Mouse (Mus musculus) yolk sac, embryonic 10.5 days (tissue): ENCODE data around the gene Polr1e.
"Not testable (repeated sequence)": the region's sequence is repeated elsewhere in the genome, so short reads cannot be mapped to it uniquely, and the experiment has no call there.

Source experiments
- DNase-seq: peaks from one replicate; pipeline ENCODE4 v3.0.0-alpha.2; 2017; ENCODE audit warnings: low spot score

Polr1e gene

DNA sequence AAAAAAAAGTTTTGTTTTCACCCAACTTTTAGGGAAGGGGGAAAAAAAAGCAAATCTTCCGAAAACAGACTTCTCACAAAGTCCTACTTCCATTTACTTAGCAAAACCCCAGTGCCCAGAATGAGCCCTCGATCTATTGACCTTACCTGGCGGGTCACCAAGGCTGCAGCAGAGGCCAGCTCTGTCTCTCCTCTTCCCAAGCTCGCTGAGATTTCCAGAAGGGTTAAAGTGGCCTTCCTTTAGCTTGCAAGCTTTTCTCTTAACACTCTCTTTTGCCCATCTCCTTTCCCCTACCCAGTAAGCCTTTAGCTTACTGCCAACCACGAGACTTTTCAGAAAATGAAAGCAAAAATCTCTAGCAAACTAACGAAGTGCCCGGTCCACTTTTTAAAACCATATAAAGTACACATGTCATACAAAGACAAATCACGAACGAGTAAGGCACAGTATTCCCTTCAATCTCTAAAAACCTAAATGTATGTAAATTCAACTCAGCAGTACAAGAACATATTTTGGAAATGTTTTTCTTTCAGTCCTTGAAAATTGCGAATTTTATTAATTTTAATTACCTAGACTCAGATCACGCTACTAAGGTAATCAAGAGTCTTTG, 7.5 kb upstream of the Polr1e start:
- DNase-seq = no peak

DNA sequence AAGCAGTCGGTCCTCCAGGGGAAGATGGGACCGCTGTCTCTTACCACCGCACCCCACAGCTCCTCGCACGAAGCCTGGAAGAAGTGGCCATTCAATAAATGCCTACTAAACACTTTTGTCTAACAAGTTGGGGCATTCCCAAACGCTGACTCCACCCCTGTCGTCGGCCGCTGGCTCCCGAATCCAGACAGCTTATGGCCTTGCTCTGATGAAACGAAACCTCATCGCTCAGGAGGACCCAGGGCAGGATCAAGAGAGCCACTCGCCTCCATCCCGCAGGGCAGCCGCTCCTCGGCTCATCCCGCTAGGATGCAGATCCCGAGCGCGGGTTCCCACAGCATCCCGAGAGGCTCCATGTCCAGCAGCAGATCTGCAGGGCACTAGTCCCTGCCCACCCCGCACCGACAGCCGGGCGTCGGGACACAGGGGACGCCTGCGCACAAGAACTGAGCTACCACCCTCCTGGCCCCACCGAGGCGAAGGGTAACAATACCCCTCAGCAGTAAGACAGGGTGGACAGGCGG, 6.7 kb upstream of the Polr1e start:
- DNase-seq = no peak

DNA sequence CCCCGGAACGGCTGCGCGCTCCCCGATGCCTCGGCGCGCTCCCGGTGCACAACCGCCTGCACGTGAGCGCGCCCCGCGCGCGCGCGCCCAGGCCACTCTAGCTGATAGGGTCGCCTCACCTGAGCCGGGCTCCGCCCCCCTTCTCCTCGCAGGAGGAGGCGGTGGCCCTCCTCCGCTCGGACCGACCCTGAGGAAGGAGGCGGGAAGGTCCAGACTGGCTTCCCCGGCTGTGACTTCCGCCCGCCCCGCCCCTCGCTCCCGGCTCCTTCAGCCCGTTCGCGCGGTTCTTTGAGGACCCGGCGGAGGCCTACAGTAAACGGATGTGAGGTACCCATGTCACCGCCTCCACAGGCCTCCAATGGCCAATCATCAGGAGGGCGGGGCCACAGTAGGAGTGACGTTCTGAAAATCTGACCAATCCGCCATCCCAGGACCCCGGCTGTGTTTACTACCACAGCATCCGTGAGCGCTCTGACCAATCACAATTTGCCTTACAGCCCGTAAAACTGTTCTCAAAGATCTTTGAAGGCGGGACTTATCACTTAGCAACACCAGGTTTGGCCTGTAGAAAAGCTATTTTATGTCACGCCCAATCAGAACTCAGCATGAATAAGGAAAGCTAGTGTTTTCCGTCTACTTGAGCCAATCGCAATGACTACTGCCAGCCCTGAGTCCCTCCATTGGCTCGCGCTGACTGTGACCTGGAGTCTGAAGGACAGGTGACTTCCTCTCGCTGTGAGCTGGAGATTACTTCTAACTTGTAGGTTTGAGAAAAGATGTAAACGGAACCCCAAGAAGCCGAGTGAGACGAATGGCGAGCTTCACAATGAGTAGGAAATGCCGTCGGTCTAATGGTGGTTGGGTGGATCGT, 6.0 kb upstream of the Polr1e start, which contains the start of gene Zbtb5:
Gene Zbtb5 (minus strand): TSS at position 308 of the 871 bp plus-strand sequence.
- DNase-seq = peak; percentile 100

DNA sequence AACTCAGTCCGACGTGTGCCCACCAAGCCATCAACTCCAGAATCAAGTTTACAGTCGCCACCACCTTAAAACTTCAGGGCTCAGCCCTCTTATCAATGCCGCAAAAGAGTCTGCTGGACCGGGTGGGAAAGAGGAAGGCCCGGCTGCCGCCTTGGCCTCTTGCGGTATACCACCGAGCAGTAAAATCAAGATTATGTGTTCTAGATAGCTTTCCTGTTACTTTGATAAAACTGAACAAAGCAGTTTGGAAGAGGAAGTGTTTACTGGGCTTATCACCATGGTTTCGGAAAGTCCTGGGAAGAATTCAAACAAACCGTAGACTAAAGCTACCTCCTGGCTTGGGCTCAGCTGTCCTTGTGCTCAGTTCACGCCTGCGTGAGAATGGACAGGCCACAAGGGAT, 5.4 kb upstream of the Polr1e start:
- no peak for DNase-seq

DNA sequence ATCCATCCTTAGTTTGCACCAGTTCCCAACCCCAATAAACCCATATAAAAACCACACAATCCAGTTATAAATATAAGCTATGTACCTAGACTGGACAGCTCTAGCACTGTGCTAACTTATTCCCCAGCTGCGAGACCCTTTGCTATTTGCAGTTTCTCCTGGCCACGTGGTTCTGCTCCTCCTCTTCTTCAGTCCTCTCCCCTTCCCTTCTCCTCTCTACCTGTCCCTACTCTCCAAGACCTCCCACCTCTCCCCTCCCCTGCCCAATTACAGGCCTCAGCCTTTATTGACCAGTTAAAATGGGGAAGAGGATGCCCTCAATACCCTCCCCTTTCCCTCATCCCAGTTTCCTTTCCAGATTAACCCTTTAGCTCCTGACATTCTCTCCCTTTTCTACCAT, 4.8 kb upstream of the Polr1e start:
- DNase-seq = no peak

DNA sequence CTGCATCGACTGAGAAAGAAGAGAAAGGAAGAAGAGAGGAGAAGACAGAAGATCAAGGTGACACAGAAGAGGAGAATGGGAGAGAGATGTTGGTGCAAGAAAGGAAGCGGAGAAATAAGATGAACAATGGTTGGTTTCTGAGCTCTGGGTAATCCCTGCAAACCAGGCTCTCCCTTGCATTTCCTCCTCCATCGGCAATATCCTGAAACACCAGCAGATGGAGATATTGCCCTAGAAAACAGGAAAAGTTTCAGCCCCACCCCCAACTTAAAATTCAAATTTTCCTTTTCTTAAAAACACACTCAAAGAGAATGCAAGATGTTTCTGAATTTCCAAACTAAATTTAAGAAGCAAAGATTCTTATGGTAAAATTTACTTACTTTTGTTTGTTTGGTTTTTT, 2.8 kb upstream of the Polr1e start:
- DNase-seq = peak; percentile 26

DNA sequence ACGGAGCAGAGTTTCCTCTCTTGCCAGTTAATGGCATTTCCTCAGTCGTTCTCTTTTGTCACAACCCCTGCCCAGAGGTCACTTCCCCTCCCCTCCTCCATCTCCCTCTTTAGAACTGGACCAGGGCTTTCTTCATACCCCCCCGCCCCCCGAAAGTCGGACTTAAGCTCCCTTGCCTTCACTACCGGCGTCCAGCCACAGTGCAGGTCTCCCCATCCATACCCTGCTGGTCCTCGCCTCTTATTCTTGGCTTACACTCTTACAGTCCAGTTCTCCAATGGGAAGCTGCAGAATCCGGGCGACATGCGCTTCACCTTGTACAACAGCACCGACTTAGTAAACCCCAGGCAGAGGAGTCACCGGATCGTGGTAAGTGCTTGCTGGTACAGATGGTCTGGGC, 626 bp downstream of the Polr1e start:
- no peak for DNase-seq

DNA sequence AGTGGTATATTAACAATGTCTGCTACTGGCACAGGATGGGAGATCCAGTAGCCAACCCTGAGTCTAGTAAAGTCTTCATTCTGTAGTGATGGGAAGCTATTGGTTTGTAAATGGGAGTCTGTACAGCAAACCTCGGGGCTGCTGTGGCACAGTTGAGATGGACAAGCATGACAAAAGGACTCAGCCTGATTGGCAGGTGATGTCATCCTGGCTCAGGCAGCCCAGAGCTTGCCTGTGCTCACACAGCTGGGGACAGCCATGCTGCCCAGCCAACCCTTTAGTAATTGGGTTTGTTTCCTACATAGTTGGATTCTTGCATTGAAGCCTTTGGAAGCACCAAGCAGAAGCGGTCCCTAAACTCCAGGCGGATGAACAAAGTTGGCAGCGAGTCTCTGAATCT, 8.1 kb downstream of the Polr1e start:
- DNase-seq = no peak

DNA sequence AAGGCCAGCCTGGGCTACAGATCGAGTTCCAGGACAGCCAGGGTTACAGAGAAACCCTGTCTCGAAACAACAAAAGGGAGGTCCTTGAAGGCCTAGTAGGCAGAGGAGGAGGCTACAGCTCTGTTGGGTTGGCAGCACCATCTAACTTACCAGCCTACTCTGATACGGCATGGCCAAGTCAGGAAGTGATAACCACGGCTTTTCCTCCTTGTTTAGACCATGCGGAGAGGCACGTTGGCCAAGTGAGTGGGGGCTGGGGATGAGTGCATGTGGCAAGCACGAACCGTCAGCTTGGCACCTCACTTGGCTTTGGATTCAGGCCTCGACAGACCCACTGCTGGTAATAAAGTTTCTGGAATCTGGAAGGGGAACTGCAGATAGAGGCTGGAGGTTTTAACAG, 14.2 kb downstream of the Polr1e start:
- DNase-seq = no peak

DNA sequence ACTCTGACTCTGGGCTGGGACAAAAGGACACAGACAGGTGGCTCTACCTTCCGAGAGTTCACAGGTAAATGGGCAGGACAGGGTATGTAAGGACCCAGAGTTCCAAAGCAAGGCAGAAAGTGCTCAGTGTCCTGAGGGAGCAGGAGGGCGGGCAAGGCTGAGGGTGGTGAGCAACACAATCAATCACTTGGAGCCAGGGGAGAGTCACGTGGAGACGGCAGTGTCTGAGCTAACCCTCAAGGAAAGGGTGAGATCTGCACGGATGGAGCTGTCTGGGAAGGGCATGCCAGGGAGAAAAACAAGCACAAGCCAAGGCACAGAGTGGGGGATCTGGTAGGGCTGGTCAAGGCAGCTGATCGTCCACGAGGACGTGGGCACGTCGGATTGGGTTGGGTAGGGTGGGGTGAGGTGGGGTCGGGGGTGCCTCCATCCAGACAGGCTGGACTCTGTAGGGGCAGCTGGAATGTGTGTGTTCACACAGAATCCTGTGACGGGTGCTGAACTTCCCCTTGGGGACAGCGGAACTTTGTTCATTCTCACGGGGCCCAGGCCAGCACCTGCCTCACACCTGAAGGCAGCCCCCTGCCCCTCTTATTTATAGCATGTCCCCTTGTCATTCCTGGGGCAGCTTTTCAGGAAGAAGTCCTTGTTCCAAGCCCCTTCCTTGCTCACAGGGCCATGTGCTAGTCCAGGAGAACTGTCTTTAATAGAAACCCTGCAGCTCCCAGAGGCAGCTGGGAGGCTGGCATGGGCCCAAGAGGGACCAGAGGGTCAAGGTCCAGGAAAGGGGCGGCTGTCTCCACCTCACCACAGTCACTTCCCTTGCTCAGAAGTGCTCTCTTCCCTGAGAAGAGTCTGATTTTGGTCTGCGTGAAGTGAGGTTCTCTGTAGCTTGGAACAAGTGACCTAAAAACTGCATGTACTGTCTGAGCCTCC, 16.6 kb downstream of the Polr1e start:
- no peak for DNase-seq

DNA sequence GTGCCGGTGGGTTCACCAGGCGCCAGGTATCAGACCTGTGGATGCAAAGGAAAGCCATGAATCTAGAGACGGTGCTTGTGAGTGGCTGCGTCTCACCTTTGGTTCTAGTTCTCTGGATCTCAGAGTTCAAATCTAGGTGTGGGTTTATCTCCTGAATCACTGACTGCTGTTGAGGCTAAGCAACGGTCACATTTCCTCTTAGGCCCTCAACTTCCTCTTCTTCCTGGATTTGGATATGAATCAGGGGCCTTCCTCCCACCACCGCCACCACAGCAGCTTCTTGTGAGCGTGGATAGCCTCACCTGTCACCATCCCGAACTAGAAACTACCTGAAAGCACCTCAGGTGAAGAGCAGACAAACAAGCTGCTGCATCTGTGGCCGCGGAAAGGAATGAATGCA, 17.7 kb downstream of the Polr1e start:
- no peak for DNase-seq

DNA sequence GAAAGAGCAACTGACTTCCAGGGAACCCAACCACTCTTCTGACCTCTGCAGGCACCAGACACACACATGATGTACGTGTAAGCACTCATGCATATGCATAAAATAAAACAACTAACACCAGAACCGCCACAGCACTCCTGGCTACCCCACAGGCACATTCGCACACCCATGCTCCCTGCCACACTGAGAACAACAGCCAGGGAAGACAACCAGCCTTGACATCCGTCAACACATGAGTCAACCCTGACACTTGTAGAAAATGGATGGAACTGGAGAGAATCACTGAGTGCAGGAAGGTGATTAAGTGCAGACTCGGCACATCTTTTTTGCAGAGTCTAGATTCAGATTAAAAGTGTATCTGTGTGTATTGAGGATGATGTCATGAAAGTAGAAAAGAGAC, 18.2 kb downstream of the Polr1e start:
- no peak for DNase-seq

DNA sequence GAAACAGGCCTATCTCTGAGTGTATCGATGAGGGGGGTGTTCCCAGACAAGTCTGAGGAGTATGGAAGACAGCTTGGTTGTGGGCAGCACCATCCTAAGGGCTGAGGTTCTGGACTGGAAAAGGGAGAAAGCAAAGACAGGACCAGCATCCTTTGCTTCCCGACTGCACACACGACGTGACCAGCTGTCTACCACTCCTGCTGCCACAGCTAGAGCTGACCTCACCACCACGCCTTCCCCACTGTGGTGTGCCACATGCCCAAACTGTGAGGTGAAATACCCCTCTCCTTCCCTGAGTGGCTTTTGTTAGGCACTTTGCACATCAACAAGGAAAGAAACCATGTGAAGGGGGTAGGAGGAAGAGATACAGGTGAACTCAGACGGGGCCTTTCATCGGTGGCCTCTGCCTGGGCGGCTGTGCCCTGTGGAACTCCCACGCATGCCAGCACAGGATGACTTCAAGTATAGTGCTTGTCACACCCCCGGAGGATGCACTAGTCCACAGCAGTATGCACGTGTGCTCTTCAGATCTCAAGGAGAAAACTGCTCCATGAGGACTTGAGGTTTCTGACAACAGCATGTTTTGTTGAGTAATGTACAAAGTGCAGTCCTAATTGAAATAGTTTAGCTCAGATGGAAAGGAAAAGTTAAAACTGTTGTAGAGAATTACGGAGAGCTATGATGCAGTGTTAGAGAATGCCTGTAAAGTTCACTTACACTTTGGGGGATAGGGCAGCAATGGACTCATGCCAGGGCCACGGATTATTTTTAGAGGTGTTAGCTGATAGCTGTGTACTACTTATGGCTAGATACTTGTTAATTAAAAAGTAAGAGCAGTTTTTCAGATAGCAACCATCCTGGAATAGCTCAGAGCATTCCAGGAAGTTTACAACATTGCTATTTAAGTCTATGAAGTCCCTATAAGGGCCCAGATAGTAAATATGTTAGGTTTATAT, 19.4 kb downstream of the Polr1e start:
- no peak for DNase-seq

DNA sequence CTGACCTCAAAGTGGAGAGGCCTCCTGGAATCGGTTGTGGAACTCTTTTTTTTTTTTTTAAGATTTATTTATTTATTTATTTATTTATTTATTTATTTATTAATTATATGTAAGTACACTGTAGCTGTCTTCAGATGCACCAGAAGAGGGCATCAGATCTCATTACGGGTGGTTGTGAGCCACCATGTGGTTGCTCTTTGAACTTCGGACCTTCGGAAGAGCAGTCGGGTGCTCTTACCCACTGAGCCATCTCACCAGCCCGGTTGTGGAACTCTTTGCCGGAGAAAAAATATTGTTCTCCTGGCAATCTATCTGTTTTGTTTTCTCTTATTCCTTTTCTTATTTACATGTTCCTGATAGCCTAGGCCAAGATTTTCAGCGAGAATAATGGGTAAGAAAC, 20.5 kb downstream of the Polr1e start:
- not testable (repeated sequence) for DNase-seq

DNA sequence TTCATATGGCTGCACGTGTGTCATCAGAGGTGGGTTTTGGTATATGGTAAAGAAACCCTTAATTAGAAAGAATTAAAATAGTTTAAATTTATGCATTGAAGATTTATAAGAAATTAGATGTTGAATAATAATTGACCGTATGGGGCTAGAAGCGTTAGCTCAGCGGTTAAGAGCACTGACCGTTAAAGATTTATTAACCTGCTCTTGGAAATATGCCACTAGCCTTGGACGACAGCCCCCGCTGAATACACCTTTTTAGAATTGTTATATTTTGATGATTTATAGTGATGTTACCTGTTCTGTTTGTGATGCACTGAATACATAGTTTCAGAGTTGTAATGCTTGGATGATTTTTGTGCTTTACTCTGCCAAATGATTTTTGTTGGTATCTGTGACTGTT, 21.2 kb downstream of the Polr1e start:
- DNase-seq = not testable (repeated sequence)

DNA sequence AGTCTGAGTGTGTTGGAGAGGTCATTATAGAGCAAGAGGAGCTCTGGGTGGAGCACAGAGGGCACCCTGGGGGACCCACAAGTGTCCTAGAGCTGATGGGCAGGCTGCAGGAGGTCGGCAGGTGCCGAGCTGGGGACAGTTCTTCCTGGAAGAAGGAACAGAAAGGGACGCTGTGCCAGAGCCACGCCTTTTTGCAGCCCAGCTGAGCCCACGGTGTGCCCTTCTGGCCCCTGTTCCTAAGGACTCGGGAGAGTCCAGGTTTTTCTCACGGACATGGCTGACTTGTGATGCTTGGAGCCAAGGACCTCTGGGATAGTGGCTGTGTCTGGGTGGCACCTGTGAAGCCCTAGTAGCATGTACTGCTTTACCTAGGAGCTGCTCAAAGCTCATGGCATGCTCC, 22.4 kb downstream of the Polr1e start:
- DNase-seq = no peak

DNA sequence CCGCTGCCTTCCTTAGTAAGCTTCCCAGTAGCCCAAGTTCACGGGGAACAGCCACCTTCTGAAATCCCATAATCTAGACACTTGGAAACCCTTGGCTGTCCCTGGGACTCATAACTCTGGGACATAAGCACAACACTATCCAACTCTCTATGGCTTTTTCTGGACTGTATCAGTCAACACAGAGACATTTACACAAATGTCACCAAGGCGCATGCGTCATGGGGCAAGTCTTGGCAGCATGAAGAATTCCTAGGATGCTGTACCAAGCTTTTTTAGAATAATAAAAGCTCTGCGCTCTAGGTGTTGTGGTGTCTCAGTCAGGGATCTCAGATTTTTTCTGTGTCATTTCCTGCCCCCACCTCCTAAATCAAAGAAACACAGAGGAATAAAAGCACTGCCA, 28.3 kb downstream of the Polr1e start:
- DNase-seq = no peak

DNA sequence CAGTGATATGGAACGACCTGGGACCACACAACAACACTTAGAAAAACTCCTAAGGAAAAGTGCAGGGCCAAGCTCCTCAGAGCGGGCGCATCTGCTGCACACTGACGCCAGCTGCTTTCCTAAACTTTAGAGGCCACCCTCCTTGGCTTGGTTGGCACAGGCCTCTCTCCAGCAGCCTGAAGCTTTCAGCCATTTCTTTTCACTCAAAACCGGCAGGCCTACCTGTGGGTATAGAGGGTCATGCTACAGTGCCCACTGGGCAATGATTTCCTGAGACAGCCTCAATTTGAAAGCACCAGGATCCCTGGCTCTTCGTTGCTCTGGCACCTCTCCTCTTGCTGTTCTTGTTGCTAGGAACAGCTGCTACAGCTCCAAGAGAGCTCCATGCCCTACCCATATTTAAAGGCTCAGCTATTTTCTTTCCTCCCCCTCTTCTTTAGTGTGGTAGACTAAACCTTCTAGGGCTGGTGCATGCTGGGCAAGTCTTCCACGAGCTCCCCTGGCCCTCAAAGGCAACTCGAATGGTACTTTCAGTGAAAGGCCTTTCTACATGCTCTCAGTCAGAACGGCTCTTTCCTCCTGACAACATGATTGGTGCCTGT, 29.0 kb downstream of the Polr1e start:
- no peak for DNase-seq

DNA sequence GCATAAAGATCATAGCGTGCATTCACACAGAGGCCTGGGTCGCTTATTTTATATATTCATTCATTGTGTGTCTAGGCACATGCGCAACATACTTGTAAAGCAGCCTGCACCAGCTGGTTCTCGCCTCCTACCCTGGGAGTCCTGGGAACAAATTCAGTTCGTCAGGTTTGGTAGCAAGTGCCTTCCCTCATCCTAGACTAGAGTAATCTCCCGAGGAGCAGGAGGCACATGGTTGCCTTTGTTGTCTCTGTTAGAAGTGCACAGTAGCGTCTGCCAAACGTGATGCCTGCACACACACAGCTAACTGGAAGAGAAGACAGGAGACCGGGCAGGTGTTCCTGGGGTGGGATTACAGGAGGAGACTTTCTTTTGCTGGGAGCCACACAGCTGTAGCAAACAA, 29.6 kb downstream of the Polr1e start:
- no peak for DNase-seq

DNA sequence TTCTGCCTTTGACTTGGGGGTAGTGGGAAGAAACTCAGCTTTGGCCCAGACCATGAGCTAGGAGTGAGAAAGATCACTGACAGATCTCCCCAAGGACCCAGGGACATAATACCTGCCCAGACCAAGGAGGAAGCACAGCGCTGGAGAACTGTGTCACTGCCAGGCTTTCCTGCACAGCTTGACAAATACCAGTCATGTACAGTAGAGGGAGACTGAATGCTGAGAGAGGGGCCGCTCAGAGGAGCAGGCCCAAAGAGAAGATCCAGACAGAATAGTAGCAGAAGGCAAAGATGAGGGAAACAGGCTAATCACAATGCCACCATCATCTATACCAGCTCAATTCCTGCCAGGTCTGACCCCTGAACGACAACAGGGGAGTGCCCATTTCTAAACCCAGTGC, 36.5 kb downstream of the Polr1e start:
- DNase-seq = no peak

DNA sequence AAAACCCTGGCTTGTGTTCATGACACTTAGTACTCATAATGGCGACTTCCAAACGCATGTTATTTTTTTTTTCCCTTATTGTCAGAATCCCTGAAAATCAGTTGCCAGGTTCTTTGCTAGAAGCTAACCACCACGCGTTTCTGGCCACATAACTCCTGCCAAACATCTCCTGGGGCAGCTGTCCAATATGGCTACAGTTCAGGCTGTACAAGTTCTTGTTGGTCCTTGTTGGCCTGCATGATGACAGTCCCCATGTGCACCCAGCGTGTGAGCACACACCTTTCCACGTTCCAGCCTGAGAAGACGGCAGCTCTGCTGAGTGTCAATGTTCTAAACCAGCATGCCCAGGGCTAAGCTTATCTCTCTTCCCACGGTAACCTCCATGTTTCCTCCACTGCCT, 37.1 kb downstream of the Polr1e start:
- no peak for DNase-seq
